Comparison of ENCODE assay signal across 20 mouse cellular contexts in genomic region chr11:64494448-64494847, GRCm38 (mm10). TPM values are rescaled to one million over a fixed set of nuclear protein-coding genes. Genes with fewer than 3 reads are reported as not detected.
"Had no signal": no experiment of that assay in that cellular context is flagged by ENCODE, and none has a peak within 500 bp of the region (broad histone marks: within the 10 kb centered on the region; RNA-seq: fewer than 3 reads in every experiment).

No protein-coding gene starts in this region.

- H3K9me3 ChIP-seq: midbrain, embryonic 10.5 days; midbrain, embryonic 12.5 days; neural tube, embryonic 13.5 days; neural tube, embryonic 15.5 days had no signal

- H3K4me3 ChIP-seq: midbrain, embryonic 10.5 days; midbrain, embryonic 12.5 days; myocyte; neural tube, embryonic 13.5 days; neural tube, embryonic 15.5 days had no signal

- ATAC-seq: midbrain, embryonic 16.5 days had no signal

- H3K27me3 ChIP-seq: midbrain, embryonic 12.5 days; neural tube, embryonic 13.5 days; neural tube, embryonic 15.5 days had no signal

- H3K27ac ChIP-seq: midbrain, embryonic 10.5 days; midbrain, embryonic 12.5 days; neural tube, embryonic 13.5 days; neural tube, embryonic 15.5 days had no signal

- DNase-seq: lung, adult 18-20 months; lung, embryonic 14.5 days; lung, postnatal 10 days; lung, postnatal 4 days; right cerebral cortex, adult 18-20 months; right cerebral cortex, postnatal 25 days; right cerebral cortex, postnatal 4 days; spleen, adult 18-20 months; thymus, adult 18-20 months; thymus, postnatal 14 days; thymus, postnatal 36 days had no signal

- H3K36me3 ChIP-seq: midbrain, embryonic 10.5 days; midbrain, embryonic 12.5 days; neural tube, embryonic 13.5 days; neural tube, embryonic 15.5 days had no signal

- H3K9ac ChIP-seq: lung, embryonic 14.5 days; midbrain, embryonic 12.5 days; neural tube, embryonic 13.5 days; neural tube, embryonic 15.5 days had no signal

- H3K4me2 ChIP-seq: lung, embryonic 14.5 days; midbrain, embryonic 12.5 days; neural tube, embryonic 13.5 days; neural tube, embryonic 15.5 days had no signal

RNA-seq across cellular contexts. Expression of gene F930015N05Rik, which starts 58.0 kb away (rescaled TPM):
- total RNA-seq: megakaryocyte, adult 5-6 weeks; megakaryocyte-erythroid progenitor cell, adult 5-6 weeks had no signal
- polyA plus RNA-seq: thymus, postnatal 0 days had no signal

RNA-seq across cellular contexts. Expression of gene Hs3st3a1, which starts 59.3 kb away (rescaled TPM):
- total RNA-seq: megakaryocyte, adult 5-6 weeks; megakaryocyte-erythroid progenitor cell, adult 5-6 weeks had no signal
